Mouse (Mus musculus) liver, embryonic 15.5 days (tissue): ENCODE results near the gene Chst8. TPM values are rescaled to one million over a fixed set of nuclear protein-coding genes. Genes with fewer than 3 reads are reported as not detected.

Experiments used
- ATAC-seq: fragments of 200-750 bp; cut with Nextera tagmentation; 2 replicates; pipeline ENCODE4 v1.8.0; 2017; ENCODE audit warnings: moderate number of reproducible peaks, mild to moderate bottlenecking, moderate library complexity; ENCODE audit not compliant: insufficient read depth
- H3K27ac ChIP-seq: fragments of 300-500 bp; sonication (generic); replicated peaks from 2 replicates; pipeline ENCODE4 v1.5.1; 2015; ENCODE audit warnings: mild to moderate bottlenecking, inconsistent platforms
- H3K27me3 ChIP-seq: fragments of 300-500 bp; sonication (generic); 2 replicates; pipeline ENCODE4 v1.6.1; 2015; ENCODE audit warnings: mild to moderate bottlenecking, inconsistent platforms
- H3K36me3 ChIP-seq: fragments of 300-500 bp; sonication (generic); replicated peaks from 2 replicates; pipeline ENCODE4 v1.6.1; 2015; ENCODE audit warnings: moderate library complexity, mild to moderate bottlenecking, inconsistent platforms
- H3K4me1 ChIP-seq: fragments of 300-500 bp; sonication (generic); replicated peaks from 2 replicates; pipeline ENCODE4 v1.6.1; 2015; ENCODE audit warnings: inconsistent platforms
- H3K4me2 ChIP-seq: fragments of 300-500 bp; sonication (generic); 2 replicates; pipeline ENCODE4 v1.6.1; 2015; ENCODE audit warnings: moderate library complexity, mild to moderate bottlenecking, inconsistent platforms
- H3K4me3 ChIP-seq: fragments of 300-500 bp; sonication (generic); replicated peaks from 2 replicates; pipeline ENCODE4 v1.5.1; 2015; ENCODE audit warnings: mild to moderate bottlenecking, inconsistent platforms
- H3K9ac ChIP-seq: fragments of 300-500 bp; sonication (generic); 2 replicates; pipeline ENCODE4 v1.6.1; 2015; ENCODE audit warnings: moderate library complexity, mild to moderate bottlenecking, inconsistent platforms
- H3K9me3 ChIP-seq: fragments of 300-500 bp; sonication (generic); replicated peaks from 2 replicates; pipeline ENCODE4 v1.6.1; 2016; ENCODE audit warnings: inconsistent platforms
- WGBS: fragments of 180-500 bp; shearing (Covaris S2); methylation state at CpG from one replicate; pipeline ENCODE4 v1.1.7; 2015; ENCODE audit warnings: mixed read lengths; ENCODE audit not compliant: insufficient replicate concordance; 5-methylcytosine and 5-hydroxymethylcytosine counted together
- polyA plus RNA-seq: library from polyadenylated mRNA; unstranded; fragments of >200 nt; fragmentation: Nextera tagmentation; extraction: Ambion mirVana; gene quantifications from 2 replicates; pipeline ENCODE4 v1.2.1, GENCODE M21; 2015

Chst8 gene
- polyA plus RNA-seq, 1 experiment from 2014 or later: 0.69 TPM

DNA sequence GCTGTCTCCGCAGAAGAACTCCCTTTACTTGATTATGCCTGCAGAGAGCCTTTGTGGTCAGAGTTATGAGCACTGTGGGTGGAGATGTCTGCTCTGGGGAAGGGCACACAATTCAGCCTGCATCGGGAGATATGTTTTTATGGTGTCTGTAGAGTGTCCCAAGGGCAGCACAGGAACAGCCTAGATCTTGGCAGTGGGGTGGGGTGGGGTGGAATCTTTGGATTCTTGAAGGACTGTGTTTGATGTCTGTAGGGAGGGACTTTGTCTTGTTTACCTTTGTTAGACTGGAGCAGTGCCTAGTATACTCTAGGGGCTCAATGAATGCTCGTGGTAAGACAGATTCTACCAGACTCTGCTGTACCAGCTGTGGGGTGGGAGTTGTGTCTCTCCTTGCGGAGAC is 127.3 kb downstream of the Chst8 start:
- Histone ChIP-seq H3K27me3 (no peaks in the 10 kb centered on the region), H3K27ac (no peak overlapping the region), H3K4me1 (no peaks in the 10 kb centered on the region), H3K4me2 (no peak overlapping the region), H3K9ac (no peak overlapping the region), H3K36me3 (no peaks in the 10 kb centered on the region), H3K4me3 (no peak overlapping the region), H3K9me3 (no peaks in the 10 kb centered on the region)
- ATAC-seq: no peak
- 36% methylated on average over 4 of the region's 4 CpGs for WGBS

GRCm38 (mm10) chr7:34680771-34681421 is 131.6 kb downstream of the Chst8 start:
- Histone ChIP-seq H3K4me3 (no peak overlapping the region), H3K4me2 (no peak overlapping the region), H3K27me3 (peaks cover 4% of the 10 kb centered on the region), H3K4me1 (no peaks in the 10 kb centered on the region), H3K36me3 (no peaks in the 10 kb centered on the region), H3K9ac (no peak overlapping the region), H3K27ac (no peak overlapping the region), H3K9me3 (no peaks in the 10 kb centered on the region)
- no peak for ATAC-seq
- 58% methylated on average over 15 of the region's 15 CpGs for WGBS

DNA sequence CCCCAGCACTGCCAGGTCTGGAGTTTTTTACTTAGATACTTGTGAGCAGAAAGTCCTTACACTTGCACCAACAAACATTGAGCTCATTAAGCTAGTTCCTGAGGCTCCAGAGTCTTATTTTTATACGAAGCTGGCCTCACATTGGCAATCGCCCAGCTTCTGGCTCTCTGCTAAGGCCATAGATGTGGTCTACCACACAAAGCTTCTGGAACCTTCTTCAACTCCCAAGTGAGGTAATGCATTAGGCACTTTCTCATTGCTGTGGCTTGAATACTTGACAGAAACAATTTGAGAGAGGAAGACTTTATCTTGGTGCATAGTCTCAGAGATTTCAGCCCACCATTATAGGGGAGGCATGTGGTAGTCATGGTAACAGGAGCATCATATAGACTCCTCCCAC is 132.6 kb downstream of the Chst8 start:
- Histone ChIP-seq H3K36me3 (no peaks in the 10 kb centered on the region), H3K4me1 (no peaks in the 10 kb centered on the region), H3K4me3 (no peak overlapping the region), H3K4me2 (no peak overlapping the region), H3K9me3 (no peaks in the 10 kb centered on the region), H3K27me3 (peaks cover 14% of the 10 kb centered on the region), H3K9ac (no peak overlapping the region), H3K27ac (no peak overlapping the region)
- no peak for ATAC-seq
- WGBS: 44% methylated on average over 2 of the region's 2 CpGs

GRCm38 (mm10) chr7:34675831-34676514 is 136.5 kb downstream of the Chst8 start:
- Histone ChIP-seq H3K4me1 (no peaks in the 10 kb centered on the region), H3K27me3 (peaks cover 37% of the 10 kb centered on the region), H3K9ac (no peak overlapping the region), H3K9me3 (no peaks in the 10 kb centered on the region), H3K4me2 (no peak overlapping the region), H3K36me3 (no peaks in the 10 kb centered on the region), H3K4me3 (no peak overlapping the region), H3K27ac (no peak overlapping the region)
- WGBS: 13% methylated on average over 33 of the region's 33 CpGs
- ATAC-seq: no peak

- H3K4me1 ChIP-seq: no peaks in the 10 kb centered on the region
- H3K4me2 ChIP-seq: no peak overlapping the region
- no peaks in the 10 kb centered on the region for H3K36me3 ChIP-seq
- 16% methylated on average over 42 of the region's 42 CpGs for WGBS
- H3K4me3 ChIP-seq: no peak overlapping the region
- H3K9me3 ChIP-seq: no peaks in the 10 kb centered on the region
- no peak overlapping the region for H3K27ac ChIP-seq
- no peak for ATAC-seq
- peaks cover 37% of the 10 kb centered on the region for H3K27me3 ChIP-seq
- no peak overlapping the region for H3K9ac ChIP-seq
Measured at GRCm38 (mm10) chr7:34675120-34675790, 137.3 kb downstream of the Chst8 start.

DNA sequence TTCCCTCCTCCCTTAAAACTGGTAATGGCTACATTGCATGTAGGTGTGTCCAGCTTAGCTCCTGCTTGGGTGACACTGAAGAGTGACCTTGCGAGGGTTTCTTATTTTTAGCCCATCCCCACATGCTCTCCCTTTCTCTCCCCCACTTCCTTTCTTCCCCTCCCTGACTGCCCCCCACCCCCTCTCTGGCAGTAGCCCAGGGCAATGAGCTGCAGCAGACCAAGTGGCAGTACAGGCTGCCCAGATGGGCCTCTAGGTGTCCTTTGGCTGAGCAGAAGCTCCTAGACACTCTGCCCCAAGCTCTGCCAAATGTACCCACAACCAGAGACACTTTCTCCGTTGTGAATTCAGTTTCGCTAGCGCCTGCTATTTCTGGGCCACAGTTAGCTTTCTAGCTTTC is 139.6 kb downstream of the Chst8 start:
- 57% methylated on average over 4 of the region's 4 CpGs for WGBS
- Histone ChIP-seq H3K27ac (no peak overlapping the region), H3K36me3 (no peaks in the 10 kb centered on the region), H3K4me1 (no peaks in the 10 kb centered on the region), H3K4me2 (no peak overlapping the region), H3K4me3 (no peak overlapping the region), H3K9me3 (no peaks in the 10 kb centered on the region), H3K27me3 (peaks cover 37% of the 10 kb centered on the region), H3K9ac (no peak overlapping the region)
- no peak for ATAC-seq

GRCm38 (mm10) chr7:34671911-34672310 is 140.6 kb downstream of the Chst8 start:
- Histone ChIP-seq H3K4me2 (no peak overlapping the region), H3K9ac (no peak overlapping the region), H3K9me3 (no peaks in the 10 kb centered on the region), H3K27me3 (peaks cover 37% of the 10 kb centered on the region), H3K4me3 (no peak overlapping the region), H3K36me3 (no peaks in the 10 kb centered on the region), H3K27ac (no peak overlapping the region), H3K4me1 (no peaks in the 10 kb centered on the region)
- no peak for ATAC-seq
- 0% methylated on average over 6 of the region's 6 CpGs for WGBS

DNA sequence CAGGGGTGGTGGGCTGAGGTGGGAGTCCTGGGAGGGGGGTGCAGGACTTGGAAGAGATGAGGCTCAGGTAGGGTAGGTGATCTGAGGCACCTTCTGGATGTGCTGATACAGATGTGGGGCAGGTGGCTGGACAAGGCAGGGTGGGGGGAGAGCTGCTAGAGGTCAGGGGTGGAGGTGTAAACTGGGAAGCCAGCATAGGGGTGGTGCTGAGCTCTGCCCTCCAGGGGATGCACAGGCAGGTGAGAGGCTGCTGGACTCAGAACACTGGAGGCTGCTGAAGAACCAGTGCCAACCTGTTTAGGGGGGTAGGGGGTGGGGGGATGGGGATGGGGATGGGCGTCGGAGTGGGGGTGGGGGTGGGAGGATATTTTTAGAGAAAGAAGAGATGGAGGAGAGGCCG is 141.7 kb downstream of the Chst8 start:
- no peaks in the 10 kb centered on the region for H3K4me1 ChIP-seq
- 68% methylated on average over 3 of the region's 3 CpGs for WGBS
- H3K36me3 ChIP-seq: no peaks in the 10 kb centered on the region
- no peak overlapping the region for H3K4me2 ChIP-seq
- no peak overlapping the region for H3K27ac ChIP-seq
- peaks cover 32% of the 10 kb centered on the region for H3K27me3 ChIP-seq
- H3K4me3 ChIP-seq: no peak overlapping the region
- no peak overlapping the region for H3K9ac ChIP-seq
- ATAC-seq: no peak
- H3K9me3 ChIP-seq: no peaks in the 10 kb centered on the region

- Histone ChIP-seq H3K9ac (no peak overlapping the region), H3K36me3 (no peaks in the 10 kb centered on the region), H3K27me3 (peaks cover 18% of the 10 kb centered on the region), H3K4me3 (no peak overlapping the region), H3K27ac (no peak overlapping the region), H3K9me3 (no peaks in the 10 kb centered on the region), H3K4me1 (no peaks in the 10 kb centered on the region), H3K4me2 (no peak overlapping the region)
- WGBS: 24% methylated on average over 9 of the region's 9 CpGs
- no peak for ATAC-seq
Measured at GRCm38 (mm10) chr7:34669336-34669735, 143.2 kb downstream of the Chst8 start.

DNA sequence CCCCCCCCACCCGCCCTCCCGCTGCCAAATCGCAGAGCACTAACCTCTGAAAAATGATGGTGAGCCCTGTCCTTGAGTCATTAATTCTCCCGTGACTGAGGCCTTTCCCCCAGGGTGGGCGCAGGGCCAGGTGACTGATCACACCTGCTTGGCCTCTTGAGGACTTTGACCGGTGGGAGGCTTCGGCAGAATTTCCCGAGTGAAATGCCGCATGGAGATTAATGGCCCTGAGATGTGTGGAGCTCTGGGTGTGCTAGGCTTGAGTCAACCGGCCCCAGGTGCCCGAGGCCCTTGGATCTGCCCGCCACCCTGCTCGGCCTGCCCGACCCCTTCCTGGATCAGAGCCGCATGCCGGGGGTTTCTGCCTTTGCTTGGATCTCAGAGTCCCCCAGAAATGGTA is 144.6 kb downstream of the Chst8 start:
- 72% methylated on average over 16 of the region's 16 CpGs for WGBS
- Histone ChIP-seq H3K36me3 (no peaks in the 10 kb centered on the region), H3K27ac (no peak overlapping the region), H3K4me2 (no peak overlapping the region), H3K27me3 (peaks cover 3% of the 10 kb centered on the region; the same call in 1 of the 2 replicates), H3K4me1 (no peaks in the 10 kb centered on the region), H3K9me3 (no peaks in the 10 kb centered on the region), H3K9ac (no peak overlapping the region), H3K4me3 (no peak overlapping the region)
- ATAC-seq: no peak

DNA sequence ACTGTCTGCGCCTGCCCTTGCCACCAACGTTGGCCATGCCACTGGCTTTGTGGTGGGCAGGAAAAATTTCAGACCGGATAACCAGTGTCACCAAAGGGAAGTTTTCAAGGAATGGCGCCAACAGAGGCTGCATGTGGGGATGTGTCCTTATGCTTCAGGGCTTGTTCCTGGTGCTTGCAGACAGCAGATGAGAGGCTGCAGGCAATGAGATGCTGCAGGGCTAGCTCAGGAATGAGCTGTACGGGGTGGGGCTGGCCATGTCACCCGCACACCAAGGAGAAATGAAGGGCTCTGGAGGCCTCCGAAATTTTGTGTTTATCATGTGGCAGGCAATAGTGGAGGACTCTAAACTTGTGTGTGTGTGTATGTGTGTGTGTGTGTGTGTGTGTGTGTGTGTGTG is 149.4 kb downstream of the Chst8 start:
- Histone ChIP-seq H3K4me2 (no peak overlapping the region), H3K9me3 (no peaks in the 10 kb centered on the region), H3K4me3 (no peak overlapping the region), H3K9ac (no peak overlapping the region), H3K4me1 (no peaks in the 10 kb centered on the region), H3K27me3 (no peaks in the 10 kb centered on the region), H3K36me3 (no peaks in the 10 kb centered on the region), H3K27ac (no peak overlapping the region)
- no peak for ATAC-seq
- 46% methylated on average over 7 of the region's 7 CpGs for WGBS
